Mouse (Mus musculus) neural tube, embryonic 13.5 days (tissue): ENCODE results near the gene Hist1h2ad. TPM values are rescaled to one million over a fixed set of nuclear protein-coding genes. Genes with fewer than 3 reads are reported as not detected.
A peak's percentile ranks its signal among the peaks of the same experiment; 100 is the strongest.
"Not testable (repeated sequence)": the region's sequence is repeated elsewhere in the genome, so short reads cannot be mapped to it uniquely, and the experiment has no call there.

Experiments used
- ATAC-seq: fragments of 200-750 bp; cut with Nextera tagmentation; 2 replicates; pipeline ENCODE4 v1.8.0; 2017; ENCODE audit warnings: low read depth, mild to moderate bottlenecking, moderate TSS enrichment, moderate library complexity
- H3K27ac ChIP-seq: fragments of 300-500 bp; sonication (generic); replicated peaks from 2 replicates; pipeline ENCODE4 v1.5.1; 2015; ENCODE audit warnings: moderate library complexity, mild to moderate bottlenecking, inconsistent platforms
- H3K27me3 ChIP-seq: fragments of 300-500 bp; sonication (generic); 2 replicates; pipeline ENCODE4 v1.6.1; 2015; ENCODE audit warnings: mild to moderate bottlenecking, inconsistent platforms
- H3K36me3 ChIP-seq: fragments of 300-500 bp; sonication (generic); 2 replicates; pipeline ENCODE4 v1.6.1; 2015; ENCODE audit warnings: mild to moderate bottlenecking, inconsistent platforms
- H3K4me1 ChIP-seq: fragments of 300-500 bp; sonication (generic); replicated peaks from 2 replicates; pipeline ENCODE4 v1.6.1; 2015; ENCODE audit warnings: inconsistent platforms
- H3K4me2 ChIP-seq: fragments of 300-500 bp; sonication (generic); 2 replicates; pipeline ENCODE4 v1.6.1; 2015; ENCODE audit warnings: inconsistent platforms, mild to moderate bottlenecking, moderate library complexity
- H3K4me3 ChIP-seq: fragments of 300-500 bp; sonication (generic); 2 replicates; pipeline ENCODE4 v1.5.1; 2015; ENCODE audit warnings: mild to moderate bottlenecking, inconsistent platforms
- H3K9ac ChIP-seq: fragments of 300-500 bp; sonication (generic); 2 replicates; pipeline ENCODE4 v1.6.1; 2015; ENCODE audit warnings: moderate library complexity, mild to moderate bottlenecking, inconsistent platforms
- H3K9me3 ChIP-seq: fragments of 300-500 bp; sonication (generic); 2 replicates; pipeline ENCODE4 v1.6.1; 2016; ENCODE audit warnings: inconsistent platforms
- WGBS: fragments of 180-500 bp; shearing (Covaris S2); methylation state at CpG from one replicate; pipeline ENCODE4 v1.1.7; 2015; 5-methylcytosine and 5-hydroxymethylcytosine counted together
- polyA plus RNA-seq: library from polyadenylated mRNA; unstranded; fragments of >200 nt; fragmentation: Nextera tagmentation; extraction: Ambion mirVana; gene quantifications from 2 replicates; pipeline ENCODE4 v1.2.1, GENCODE M21; 2015

Gene Hist1h2ad
- polyA plus RNA-seq, 1 experiment from 2014 or later, result 1.3 TPM

GRCm38 (mm10) chr13:23561531-23561882 lies 12.7 kb upstream of the Hist1h2ad start:
- H3K27me3 ChIP-seq, H3K36me3 ChIP-seq, H3K9me3 ChIP-seq, ATAC-seq, H3K4me1 ChIP-seq: not testable (repeated sequence)
- H3K9ac ChIP-seq, result peak overlapping the region; percentile 74
- peak overlapping the region; percentile 75 for H3K4me2 ChIP-seq
- WGBS, result 0% methylated on average over 2 of the region's 5 CpGs
- H3K27ac ChIP-seq, result peak overlapping the region; percentile 98
- H3K4me3 ChIP-seq, result peak overlapping the region; percentile 45

GRCm38 (mm10) chr13:23561883-23562659 lies 12.1 kb upstream of the Hist1h2ad start, which contains the start of gene Hist1h3e:
Gene Hist1h3e (minus strand): TSS chr13:23562369.
- H3K4me1 ChIP-seq, H3K36me3 ChIP-seq, H3K9me3 ChIP-seq, H3K27me3 ChIP-seq: not testable (repeated sequence)
- H3K4me3 ChIP-seq, result peak within 1 kb of the TSS; percentile 45
- peak within 1 kb of the TSS; percentile 75 for H3K9ac ChIP-seq
- peak within 1 kb of the TSS; percentile 98 for H3K27ac ChIP-seq
- ATAC-seq, result peak; percentile 96
- H3K4me2 ChIP-seq, result peak within 1 kb of the TSS; percentile 75
- WGBS, result under 1% methylated on average over 47 of the region's 67 CpGs

- WGBS, result 3% methylated on average over 18 of the region's 18 CpGs
- no peaks in the 10 kb centered on the region for H3K9me3 ChIP-seq
- H3K27me3 ChIP-seq, result no peaks in the 10 kb centered on the region
- peaks cover 3% of the 10 kb centered on the region; the same call in 1 of the 2 replicates for H3K4me1 ChIP-seq
- peak overlapping the region; percentile 45 for H3K4me3 ChIP-seq
- H3K9ac ChIP-seq, result peak overlapping the region; percentile 75
- H3K4me2 ChIP-seq, result peak overlapping the region; percentile 75
- H3K36me3 ChIP-seq, result no peaks in the 10 kb centered on the region
- peak overlapping the region; percentile 98 for H3K27ac ChIP-seq
- ATAC-seq, result peak; percentile 57
These were observed 11.3 kb upstream of the Hist1h2ad start for GRCm38 (mm10) chr13:23562699-23563462.

GRCm38 (mm10) chr13:23564482-23564881 lies 9.7 kb upstream of the Hist1h2ad start:
- WGBS, result 82% methylated on average over 2 of the region's 2 CpGs
- Histone ChIP-seq H3K4me2 (no peak overlapping the region), H3K9me3 (no peaks in the 10 kb centered on the region), H3K9ac (no peak overlapping the region), H3K4me3 (no peak overlapping the region), H3K4me1 (peaks cover 3% of the 10 kb centered on the region; the same call in 1 of the 2 replicates), H3K27me3 (no peaks in the 10 kb centered on the region), H3K36me3 (no peaks in the 10 kb centered on the region), H3K27ac (peak overlapping the region; percentile 98)
- no peak for ATAC-seq

GRCm38 (mm10) chr13:23570261-23571021 lies 3.7 kb upstream of the Hist1h2ad start:
- H3K27ac ChIP-seq, result peak overlapping the region; percentile 96
- 1% methylated on average over 27 of the region's 41 CpGs for WGBS

GRCm38 (mm10) chr13:23571022-23571503 lies 3.1 kb upstream of the Hist1h2ad start, which contains the start of the genes Hist1h2ae and Hist1h2bg:
Gene Hist1h2ae (minus strand): TSS chr13:23571220.
Gene Hist1h2bg (plus strand): TSS chr13:23571396.
- peak within 1 kb of the TSS; percentile 96 for H3K27ac ChIP-seq
- WGBS, result 0% methylated on average over 18 of the region's 18 CpGs
- peaks cover 28% of the 10 kb centered on the region for H3K4me1 ChIP-seq
- H3K36me3 ChIP-seq, result no peaks in the 10 kb centered on the region
- peak within 1 kb of the TSS; percentile 45 for H3K4me3 ChIP-seq
- peak; percentile 91 for ATAC-seq
- no peaks in the 10 kb centered on the region for H3K27me3 ChIP-seq
- no peaks in the 10 kb centered on the region for H3K9me3 ChIP-seq
- peak within 1 kb of the TSS; percentile 80 for H3K9ac ChIP-seq
- peak within 1 kb of the TSS; percentile 81 for H3K4me2 ChIP-seq

More at GRCm38 (mm10) chr13:23570261-23571021, 3.7 kb upstream of the Hist1h2ad start:
- H3K36me3 ChIP-seq, H3K9me3 ChIP-seq, H3K27me3 ChIP-seq: not testable (repeated sequence)
- peak overlapping the region; percentile 45 for H3K4me3 ChIP-seq
- H3K4me2 ChIP-seq, result peak overlapping the region; percentile 81
- peak overlapping the region; percentile 67 for H3K9ac ChIP-seq
- peaks cover 27% of the 10 kb centered on the region for H3K4me1 ChIP-seq
- peak; percentile 30 for ATAC-seq

GRCm38 (mm10) chr13:23571504-23572217 lies 2.5 kb upstream of the Hist1h2ad start:
- Histone ChIP-seq H3K27ac (peak overlapping the region; percentile 96), H3K9ac (peak overlapping the region; percentile 80), H3K4me1 (peaks cover 34% of the 10 kb centered on the region), H3K4me3 (peak overlapping the region; percentile 45), H3K4me2 (peak overlapping the region; percentile 81)
- H3K36me3 ChIP-seq, H3K27me3 ChIP-seq, H3K9me3 ChIP-seq, ATAC-seq: not testable (repeated sequence)
- under 1% methylated on average over 14 of the region's 34 CpGs for WGBS

- Histone ChIP-seq H3K27ac (peak overlapping the region; percentile 96), H3K27me3 (no peaks in the 10 kb centered on the region), H3K9ac (peak overlapping the region; percentile 80), H3K9me3 (no peaks in the 10 kb centered on the region), H3K4me2 (peak overlapping the region; percentile 81), H3K36me3 (no peaks in the 10 kb centered on the region), H3K4me1 (peaks cover 42% of the 10 kb centered on the region), H3K4me3 (peak overlapping the region; percentile 45)
- ATAC-seq, result no peak
- 35% methylated on average over 2 of the region's 2 CpGs for WGBS
These were observed 1.8 kb upstream of the Hist1h2ad start for GRCm38 (mm10) chr13:23572218-23573033.

- 11% methylated on average over 20 of the region's 20 CpGs for WGBS
- peak overlapping the region; percentile 96 for H3K27ac ChIP-seq
- ATAC-seq, H3K27me3 ChIP-seq, H3K36me3 ChIP-seq, H3K9me3 ChIP-seq: not testable (repeated sequence)
- peak overlapping the region; percentile 81 for H3K4me2 ChIP-seq
- H3K4me1 ChIP-seq, result peaks cover 42% of the 10 kb centered on the region
- peak overlapping the region; percentile 80 for H3K9ac ChIP-seq
- H3K4me3 ChIP-seq, result peak overlapping the region; percentile 45
These were observed 915 bp upstream of the Hist1h2ad start for GRCm38 (mm10) chr13:23573034-23573897.
